Mouse (Mus musculus) olfactory bulb, adult 2 months (tissue): ENCODE data around the gene Klk1b4.
"Not testable (repeated sequence)": the region's sequence is repeated elsewhere in the genome, so short reads cannot be mapped to it uniquely, and the experiment has no call there.

Experiments
- CTCF ChIP-seq: fragments of 200-500 bp; IDR thresholded peaks from 2 replicates; pipeline ENCODE4 v1.5.1; 2012; ENCODE audit warnings: low read depth, mild to moderate bottlenecking, low read length, moderate library complexity; ENCODE audit not compliant: insufficient read depth
- POLR2A ChIP-seq: fragments of 200-500 bp; IDR thresholded peaks from 2 replicates; pipeline ENCODE4 v1.6.1; 2012; ENCODE audit warnings: mild to moderate bottlenecking, low read depth, low read length, moderate library complexity; ENCODE audit not compliant: insufficient read depth

- not testable (repeated sequence) for TF ChIP-seq CTCF, POLR2A
These were observed 15.1 kb downstream of the Klk1b4 start for GRCm38 (mm10) chr7:44222335-44222734.
